Mouse (Mus musculus) liver, embryonic 16.5 days (tissue): ENCODE data around the gene Sh2b1. TPM values are rescaled to one million over a fixed set of nuclear protein-coding genes. Genes with fewer than 3 reads are reported as not detected.

ENCODE experiments used
- ATAC-seq: fragments of 200-750 bp; cut with Nextera tagmentation; 2 replicates; pipeline ENCODE4 v1.8.0; 2017; ENCODE audit warnings: low read depth, mild to moderate bottlenecking, moderate number of reproducible peaks, moderate library complexity
- H3K27ac ChIP-seq: fragments of 300-500 bp; sonication (generic); 2 replicates; pipeline ENCODE4 v1.5.1; 2014; ENCODE audit warnings: mild to moderate bottlenecking, low read length
- H3K27me3 ChIP-seq: fragments of 300-500 bp; sonication (generic); 2 replicates; pipeline ENCODE4 v1.6.1; 2014; ENCODE audit warnings: low read depth, low read length, mixed read lengths; ENCODE audit not compliant: control insufficient read depth, insufficient read depth
- H3K36me3 ChIP-seq: fragments of 300-500 bp; sonication (generic); 2 replicates; pipeline ENCODE4 v1.6.1; 2014; ENCODE audit warnings: mild to moderate bottlenecking; ENCODE audit not compliant: control insufficient read depth, insufficient read depth
- H3K4me1 ChIP-seq: fragments of 300-500 bp; sonication (generic); 2 replicates; pipeline ENCODE4 v1.6.1; 2014; ENCODE audit warnings: low read depth, low read length, mixed read lengths; ENCODE audit not compliant: control insufficient read depth
- H3K4me2 ChIP-seq: fragments of 300-500 bp; sonication (generic); 2 replicates; pipeline ENCODE4 v1.6.1; 2014; ENCODE audit warnings: low read depth, low read length, mixed read lengths
- H3K4me3 ChIP-seq: fragments of 300-500 bp; sonication (generic); 2 replicates; pipeline ENCODE4 v1.5.1; 2014; ENCODE audit warnings: low read depth, mild to moderate bottlenecking, low read length
- H3K9ac ChIP-seq: fragments of 300-500 bp; sonication (generic); 2 replicates; pipeline ENCODE4 v1.6.1; 2014; ENCODE audit warnings: low read depth, low read length
- H3K9me3 ChIP-seq: fragments of 300-500 bp; sonication (generic); replicated peaks from 2 replicates; pipeline ENCODE4 v1.6.1; 2016; ENCODE audit warnings: low read length; ENCODE audit not compliant: control insufficient read depth
- WGBS: fragments of 180-500 bp; shearing (Covaris S2); extraction: QIAGEN DNeasy Blood & Tissue Kit; methylation state at CpG from one replicate; pipeline ENCODE4 v1.1.7; 2014; ENCODE audit not compliant: insufficient replicate concordance; 5-methylcytosine and 5-hydroxymethylcytosine counted together
- polyA plus RNA-seq: library from polyadenylated mRNA; unstranded; fragments of >200 nt; fragmentation: Nextera tagmentation; extraction: Ambion mirVana; gene quantifications from 2 replicates; pipeline ENCODE4 v1.2.1, GENCODE M21; 2015

The Sh2b1 gene
- polyA plus RNA-seq = 14.2 and 14.5 TPM in 2 replicates

GRCm38 (mm10) chr7:126474993-126475581 is at the start of gene Sh2b1:
TSS of gene Sh2b1 (minus strand) at chr7:126475424.
- Histone ChIP-seq H3K36me3 (peaks cover 9% of the 10 kb centered on the region; the same call in 1 of the 2 replicates), H3K4me1 (peaks cover 22% of the 10 kb centered on the region), H3K27ac (peak within 1 kb of the TSS; percentile 88), H3K4me3 (peak within 1 kb of the TSS; percentile 86), H3K4me2 (peak within 1 kb of the TSS; percentile 89), H3K9ac (peak within 1 kb of the TSS; percentile 94), H3K9me3 (no peaks in the 10 kb centered on the region), H3K27me3 (no peaks in the 10 kb centered on the region)
- WGBS = under 1% methylated on average over 53 of the region's 53 CpGs
- ATAC-seq = peak; percentile 88

GRCm38 (mm10) chr7:126523316-126523715 is 48.1 kb upstream of the Sh2b1 start:
- H3K4me2 ChIP-seq = no peak overlapping the region
- no peak for ATAC-seq

GRCm38 (mm10) chr7:126519513-126519912 is 44.3 kb upstream of the Sh2b1 start:
- Histone ChIP-seq H3K4me2 (no peak overlapping the region), H3K4me1 (no peaks in the 10 kb centered on the region), H3K27me3 (no peaks in the 10 kb centered on the region), H3K4me3 (no peak overlapping the region), H3K36me3 (no peaks in the 10 kb centered on the region), H3K9ac (no peak overlapping the region), H3K9me3 (no peaks in the 10 kb centered on the region), H3K27ac (no peak overlapping the region)
- 71% methylated on average over 2 of the region's 2 CpGs for WGBS
- no peak for ATAC-seq

More at GRCm38 (mm10) chr7:126523316-126523715, 48.1 kb upstream of the Sh2b1 start:
- Histone ChIP-seq H3K4me1 (no peaks in the 10 kb centered on the region), H3K27me3 (no peaks in the 10 kb centered on the region), H3K9me3 (no peaks in the 10 kb centered on the region), H3K9ac (no peak overlapping the region), H3K4me3 (no peak overlapping the region), H3K27ac (no peak overlapping the region), H3K36me3 (no peaks in the 10 kb centered on the region)
- 61% methylated on average over 3 of the region's 3 CpGs for WGBS

GRCm38 (mm10) chr7:126518261-126518941 is 43.2 kb upstream of the Sh2b1 start:
- no peak for ATAC-seq
- no peak overlapping the region for H3K4me3 ChIP-seq
- H3K27me3 ChIP-seq = no peaks in the 10 kb centered on the region
- no peaks in the 10 kb centered on the region for H3K9me3 ChIP-seq
- H3K27ac ChIP-seq = no peak overlapping the region
- no peak overlapping the region for H3K4me2 ChIP-seq
- H3K4me1 ChIP-seq = no peaks in the 10 kb centered on the region
- H3K9ac ChIP-seq = no peak overlapping the region
- H3K36me3 ChIP-seq = no peaks in the 10 kb centered on the region
- WGBS = 75% methylated on average over 5 of the region's 5 CpGs

- ATAC-seq = no peak
- no peak overlapping the region for H3K4me3 ChIP-seq
- no peaks in the 10 kb centered on the region for H3K36me3 ChIP-seq
- H3K4me1 ChIP-seq = no peaks in the 10 kb centered on the region
- WGBS = 60% methylated on average over 3 of the region's 3 CpGs
- no peak overlapping the region for H3K9ac ChIP-seq
- no peaks in the 10 kb centered on the region for H3K27me3 ChIP-seq
- H3K27ac ChIP-seq = no peak overlapping the region
- H3K4me2 ChIP-seq = no peak overlapping the region
- H3K9me3 ChIP-seq = no peaks in the 10 kb centered on the region
Observed at GRCm38 (mm10) chr7:126511287-126511686, 36.1 kb upstream of the Sh2b1 start.

GRCm38 (mm10) chr7:126507126-126507778 is 32.0 kb upstream of the Sh2b1 start:
- no peak overlapping the region for H3K4me3 ChIP-seq
- H3K9ac ChIP-seq = no peak overlapping the region
- no peak for ATAC-seq
- 72% methylated on average over 8 of the region's 8 CpGs for WGBS
- H3K9me3 ChIP-seq = no peaks in the 10 kb centered on the region
- no peaks in the 10 kb centered on the region for H3K27me3 ChIP-seq
- no peaks in the 10 kb centered on the region; the same call in 1 of the 2 replicates for H3K4me1 ChIP-seq
- no peaks in the 10 kb centered on the region for H3K36me3 ChIP-seq
- H3K4me2 ChIP-seq = no peak overlapping the region
- H3K27ac ChIP-seq = no peak overlapping the region

- H3K9ac ChIP-seq = no peak overlapping the region
- no peaks in the 10 kb centered on the region for H3K9me3 ChIP-seq
- no peak for ATAC-seq
- H3K4me1 ChIP-seq = peaks cover 12% of the 10 kb centered on the region
- no peak overlapping the region for H3K4me3 ChIP-seq
- no peaks in the 10 kb centered on the region for H3K27me3 ChIP-seq
- WGBS = 80% methylated on average over 2 of the region's 2 CpGs
- H3K36me3 ChIP-seq = peaks cover 13% of the 10 kb centered on the region
- H3K27ac ChIP-seq = no peak overlapping the region
- H3K4me2 ChIP-seq = no peak overlapping the region
Observed at GRCm38 (mm10) chr7:126504913-126505312, 29.7 kb upstream of the Sh2b1 start.

- ATAC-seq = peak; percentile 80
- peak within 1 kb of the TSS; percentile 100 for H3K27ac ChIP-seq
- H3K4me3 ChIP-seq = peak within 1 kb of the TSS; percentile 100
- peak within 1 kb of the TSS; percentile 54 for H3K4me2 ChIP-seq
- H3K9me3 ChIP-seq = no peaks in the 10 kb centered on the region
- H3K36me3 ChIP-seq = peaks cover 29% of the 10 kb centered on the region
- H3K9ac ChIP-seq = peak within 1 kb of the TSS; percentile 100
- under 1% methylated on average over 57 of the region's 72 CpGs for WGBS
- no peaks in the 10 kb centered on the region for H3K27me3 ChIP-seq
- peaks cover 12% of the 10 kb centered on the region for H3K4me1 ChIP-seq
Observed at GRCm38 (mm10) chr7:126503273-126503878, 28.2 kb upstream of the Sh2b1 start, which contains the start of gene Atxn2l. TSS of gene Atxn2l (minus strand) at chr7:126503437.
